Mouse (Mus musculus): ENCODE data around the gene Ptprt. TPM values are rescaled to one million over a fixed set of nuclear protein-coding genes. Genes with fewer than 3 reads are reported as not detected.

Ptprt gene
- polyA plus RNA-seq, 1 experiment from 2014 or later = 7.9 TPM

DNA sequence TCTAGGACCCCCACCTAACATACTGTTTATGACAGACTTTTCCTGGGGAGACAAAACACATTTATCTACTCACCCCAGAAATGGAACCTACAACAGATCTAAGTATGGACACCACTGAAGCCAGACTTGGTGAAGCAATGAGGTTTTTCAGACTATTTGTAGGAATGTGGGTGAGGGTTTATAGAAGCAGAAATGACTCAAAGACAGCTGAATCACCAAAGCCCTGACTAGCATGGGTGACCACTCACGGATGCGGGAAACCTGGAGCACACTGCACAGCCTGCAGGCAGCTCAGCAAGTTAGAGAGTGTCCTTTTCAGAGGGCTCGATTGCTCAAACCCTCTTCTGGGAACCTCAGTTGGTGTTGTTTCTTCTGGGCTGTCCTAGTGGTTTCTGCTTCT, 36.2 kb downstream of the Ptprt start:
- Histone ChIP-seq H3K9me3 (ENCODE audit: control insufficient read depth, low read length) (no peaks in the 10 kb centered on the region), H3K4me3 (replicated peaks; ENCODE audit: low read length) (no peak overlapping the region), H3K27me3 (replicated peaks; ENCODE audit: control insufficient read depth, insufficient read depth, low read length) (no peaks in the 10 kb centered on the region), H3K4me2 (ENCODE audit: low read length) (no peak overlapping the region), H3K36me3 (ENCODE audit: control insufficient read depth, insufficient read depth) (no peaks in the 10 kb centered on the region), H3K9ac (replicated peaks; ENCODE audit: low read depth, low read length) (no peak overlapping the region), H3K4me1 (replicated peaks; ENCODE audit: control insufficient read depth, insufficient read depth, low read length) (no peaks in the 10 kb centered on the region), H3K27ac (ENCODE audit: low read length) (no peak overlapping the region)
- no peak for ATAC-seq
- 95% methylated on average over 3 of the region's 3 CpGs for WGBS

DNA sequence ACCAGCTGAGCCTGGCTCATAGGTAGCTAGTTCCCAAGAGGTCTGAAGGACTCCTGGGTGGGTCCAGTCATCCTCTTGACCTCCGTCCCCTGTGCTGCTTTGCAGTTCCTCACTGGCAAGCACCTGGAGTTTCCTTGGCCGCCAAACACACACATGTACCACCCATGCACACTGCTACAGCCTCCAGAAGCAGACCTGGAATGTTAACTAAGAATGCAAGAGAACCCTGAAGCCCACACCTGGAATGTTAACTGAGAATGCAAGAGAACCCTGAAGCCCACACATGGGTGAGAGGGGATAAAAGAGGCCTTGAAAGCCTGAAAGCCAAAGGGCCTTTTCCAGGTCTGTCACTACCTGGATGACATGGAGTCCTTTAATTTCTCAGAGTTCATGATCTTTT, 46.7 kb downstream of the Ptprt start:
- no peak overlapping the region for H3K4me2 ChIP-seq (ENCODE audit: low read length)
- H3K27ac ChIP-seq (ENCODE audit: low read length) = no peak overlapping the region
- no peaks in the 10 kb centered on the region for H3K4me1 ChIP-seq (replicated peaks; ENCODE audit: control insufficient read depth, insufficient read depth, low read length)
- H3K4me3 ChIP-seq (replicated peaks; ENCODE audit: low read length) = no peak overlapping the region
- 91% methylated on average over 2 of the region's 2 CpGs for WGBS
- no peaks in the 10 kb centered on the region for H3K9me3 ChIP-seq (ENCODE audit: control insufficient read depth, low read length)
- no peak for ATAC-seq
- no peaks in the 10 kb centered on the region for H3K27me3 ChIP-seq (replicated peaks; ENCODE audit: control insufficient read depth, insufficient read depth, low read length)
- no peak overlapping the region for H3K9ac ChIP-seq (replicated peaks; ENCODE audit: low read depth, low read length)
- no peaks in the 10 kb centered on the region for H3K36me3 ChIP-seq (ENCODE audit: control insufficient read depth, insufficient read depth)

DNA sequence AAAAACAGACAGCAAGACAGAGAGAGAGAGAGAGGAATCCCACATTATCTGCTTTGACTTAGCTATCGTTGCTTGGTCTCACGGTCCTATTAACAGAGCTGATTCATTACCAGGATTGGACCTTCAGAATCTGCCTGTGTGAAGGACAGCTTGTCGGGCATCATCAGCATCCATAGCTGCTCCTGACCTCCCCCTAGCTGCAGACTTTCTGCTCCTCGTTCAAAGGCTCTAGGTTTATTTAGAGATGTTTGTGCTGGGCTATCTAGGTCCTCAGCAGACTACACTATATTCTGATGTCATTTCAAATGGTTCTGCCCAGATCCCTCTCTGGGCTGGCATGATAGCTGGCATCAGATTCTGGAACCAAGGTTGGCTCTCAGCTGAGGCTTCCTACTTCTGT, 47.5 kb downstream of the Ptprt start:
- WGBS = 79% methylated on average over 4 of the region's 4 CpGs
- no peak overlapping the region for H3K27ac ChIP-seq (ENCODE audit: low read length)
- H3K9ac ChIP-seq (replicated peaks; ENCODE audit: low read depth, low read length) = no peak overlapping the region
- H3K4me3 ChIP-seq (replicated peaks; ENCODE audit: low read length) = no peak overlapping the region
- no peaks in the 10 kb centered on the region for H3K4me1 ChIP-seq (replicated peaks; ENCODE audit: control insufficient read depth, insufficient read depth, low read length)
- no peak for ATAC-seq
- no peaks in the 10 kb centered on the region for H3K9me3 ChIP-seq (ENCODE audit: control insufficient read depth, low read length)
- H3K36me3 ChIP-seq (ENCODE audit: control insufficient read depth, insufficient read depth) = no peaks in the 10 kb centered on the region
- no peaks in the 10 kb centered on the region for H3K27me3 ChIP-seq (replicated peaks; ENCODE audit: control insufficient read depth, insufficient read depth, low read length)
- H3K4me2 ChIP-seq (ENCODE audit: low read length) = no peak overlapping the region

DNA sequence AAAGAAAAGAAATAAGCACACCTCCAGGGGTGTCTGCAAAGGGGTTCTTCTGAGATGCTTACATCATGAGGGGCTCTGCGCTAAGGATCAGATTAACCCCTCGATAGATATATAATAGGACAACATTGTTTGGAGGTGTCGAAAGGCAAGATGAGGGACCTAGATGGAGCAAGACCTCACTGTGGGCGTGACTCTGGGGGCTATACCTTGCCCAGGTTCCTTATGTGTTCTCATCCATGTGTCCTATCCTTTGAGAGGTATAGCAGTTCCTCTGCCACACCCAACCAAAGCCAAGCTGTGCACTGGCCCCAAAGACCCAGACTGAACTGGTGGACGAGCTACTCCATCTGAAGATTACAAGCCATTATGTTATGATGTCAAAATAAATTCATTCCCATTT, 58.2 kb downstream of the Ptprt start:
- Histone ChIP-seq H3K36me3 (ENCODE audit: control insufficient read depth, insufficient read depth) (no peaks in the 10 kb centered on the region), H3K9me3 (ENCODE audit: control insufficient read depth, low read length) (0 out of 2 replicates have a peak, but pooled peaks cover 3% of the 10 kb centered on the region), H3K9ac (replicated peaks; ENCODE audit: low read depth, low read length) (no peak overlapping the region), H3K27ac (ENCODE audit: low read length) (no peak overlapping the region), H3K4me2 (ENCODE audit: low read length) (no peak overlapping the region), H3K27me3 (replicated peaks; ENCODE audit: control insufficient read depth, insufficient read depth, low read length) (no peaks in the 10 kb centered on the region), H3K4me1 (replicated peaks; ENCODE audit: control insufficient read depth, insufficient read depth, low read length) (no peaks in the 10 kb centered on the region), H3K4me3 (replicated peaks; ENCODE audit: low read length) (no peak overlapping the region)
- WGBS = 93% methylated on average over 5 of the region's 5 CpGs
- no peak for ATAC-seq

DNA sequence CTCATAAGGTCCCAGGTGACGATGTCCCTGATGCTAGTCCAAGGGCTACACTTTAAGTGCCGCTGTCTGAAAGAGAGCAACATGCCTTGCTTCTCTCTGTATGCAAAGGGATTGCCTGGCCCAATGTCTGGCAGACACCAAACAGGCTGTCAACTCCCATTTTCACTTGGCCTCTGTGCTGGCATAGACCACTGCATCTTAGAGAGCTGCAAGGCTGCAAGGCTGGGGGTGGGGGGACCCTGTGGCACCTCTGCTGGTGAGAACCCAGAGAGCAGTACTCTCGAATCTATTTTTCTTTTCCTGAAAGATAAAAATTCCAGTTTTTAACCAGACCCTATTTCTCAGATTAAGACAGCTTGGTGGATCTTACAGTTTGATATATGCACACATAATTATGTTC, 69.6 kb downstream of the Ptprt start:
- H3K36me3 ChIP-seq (ENCODE audit: control insufficient read depth, insufficient read depth) = no peaks in the 10 kb centered on the region
- no peak overlapping the region for H3K27ac ChIP-seq (ENCODE audit: low read length)
- no peak overlapping the region for H3K9ac ChIP-seq (replicated peaks; ENCODE audit: low read depth, low read length)
- no peaks in the 10 kb centered on the region for H3K4me1 ChIP-seq (replicated peaks; ENCODE audit: control insufficient read depth, insufficient read depth, low read length)
- no peaks in the 10 kb centered on the region for H3K27me3 ChIP-seq (replicated peaks; ENCODE audit: control insufficient read depth, insufficient read depth, low read length)
- no peak overlapping the region for H3K4me2 ChIP-seq (ENCODE audit: low read length)
- no peak overlapping the region for H3K4me3 ChIP-seq (replicated peaks; ENCODE audit: low read length)
- H3K9me3 ChIP-seq (ENCODE audit: control insufficient read depth, low read length) = no peaks in the 10 kb centered on the region
- WGBS = 73% methylated on average over 3 of the region's 3 CpGs
- ATAC-seq = no peak

DNA sequence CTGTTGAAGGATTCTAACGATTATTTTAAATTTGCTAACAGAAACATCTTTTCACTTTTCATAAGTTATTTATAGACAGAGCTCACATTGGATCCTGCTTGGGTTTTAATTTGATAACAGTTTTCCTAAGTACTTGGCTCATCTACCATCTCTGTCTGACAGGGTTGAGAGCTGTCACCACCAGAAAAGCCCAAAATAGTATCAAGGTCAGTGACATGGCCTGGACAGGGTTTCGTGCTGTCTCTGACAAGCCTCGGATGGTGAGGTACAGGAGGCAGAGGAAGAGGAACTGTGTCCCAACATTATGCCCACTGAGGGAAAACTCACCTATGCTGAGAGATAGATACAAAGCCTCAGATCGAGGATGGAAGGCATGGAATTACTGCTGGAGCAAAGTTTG, 79.3 kb downstream of the Ptprt start:
- H3K4me1 ChIP-seq (replicated peaks; ENCODE audit: control insufficient read depth, insufficient read depth, low read length) = peaks cover 3% of the 10 kb centered on the region; the same call in 1 of the 2 replicates
- no peak overlapping the region for H3K27ac ChIP-seq (ENCODE audit: low read length)
- no peak overlapping the region for H3K4me2 ChIP-seq (ENCODE audit: low read length)
- 48% methylated on average over 4 of the region's 4 CpGs for WGBS
- ATAC-seq = no peak
- H3K9ac ChIP-seq (replicated peaks; ENCODE audit: low read depth, low read length) = no peak overlapping the region
- H3K27me3 ChIP-seq (replicated peaks; ENCODE audit: control insufficient read depth, insufficient read depth, low read length) = no peaks in the 10 kb centered on the region
- no peaks in the 10 kb centered on the region for H3K9me3 ChIP-seq (ENCODE audit: control insufficient read depth, low read length)
- H3K4me3 ChIP-seq (replicated peaks; ENCODE audit: low read length) = no peak overlapping the region
- H3K36me3 ChIP-seq (ENCODE audit: control insufficient read depth, insufficient read depth) = no peaks in the 10 kb centered on the region

DNA sequence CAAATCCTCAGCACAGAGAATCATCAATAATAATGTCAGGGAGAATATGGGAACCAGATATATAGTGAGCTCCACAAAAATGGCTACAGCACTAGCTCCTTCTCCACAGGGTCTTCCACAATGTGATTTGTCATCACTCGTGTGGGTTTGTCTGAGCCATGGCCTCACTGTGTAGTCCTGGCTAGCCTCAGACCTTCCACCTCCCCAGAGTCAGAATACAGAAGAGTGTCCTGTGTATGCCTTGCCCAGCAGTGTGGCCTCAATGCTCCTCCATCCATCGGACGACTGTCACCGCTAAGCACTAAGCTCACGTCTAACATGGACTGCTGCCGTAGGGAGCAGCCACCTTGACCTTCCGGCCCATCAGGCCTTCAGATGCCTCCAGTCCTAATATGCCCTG, 83.1 kb downstream of the Ptprt start:
- 93% methylated on average over 7 of the region's 7 CpGs for WGBS
- Histone ChIP-seq H3K27me3 (replicated peaks; ENCODE audit: control insufficient read depth, insufficient read depth, low read length) (no peaks in the 10 kb centered on the region), H3K4me1 (replicated peaks; ENCODE audit: control insufficient read depth, insufficient read depth, low read length) (peaks cover 6% of the 10 kb centered on the region; the same call in 1 of the 2 replicates), H3K27ac (ENCODE audit: low read length) (no peak overlapping the region), H3K9ac (replicated peaks; ENCODE audit: low read depth, low read length) (no peak overlapping the region), H3K4me2 (ENCODE audit: low read length) (no peak overlapping the region), H3K4me3 (replicated peaks; ENCODE audit: low read length) (no peak overlapping the region), H3K9me3 (ENCODE audit: control insufficient read depth, low read length) (no peaks in the 10 kb centered on the region), H3K36me3 (ENCODE audit: control insufficient read depth, insufficient read depth) (no peaks in the 10 kb centered on the region)
- no peak for ATAC-seq

DNA sequence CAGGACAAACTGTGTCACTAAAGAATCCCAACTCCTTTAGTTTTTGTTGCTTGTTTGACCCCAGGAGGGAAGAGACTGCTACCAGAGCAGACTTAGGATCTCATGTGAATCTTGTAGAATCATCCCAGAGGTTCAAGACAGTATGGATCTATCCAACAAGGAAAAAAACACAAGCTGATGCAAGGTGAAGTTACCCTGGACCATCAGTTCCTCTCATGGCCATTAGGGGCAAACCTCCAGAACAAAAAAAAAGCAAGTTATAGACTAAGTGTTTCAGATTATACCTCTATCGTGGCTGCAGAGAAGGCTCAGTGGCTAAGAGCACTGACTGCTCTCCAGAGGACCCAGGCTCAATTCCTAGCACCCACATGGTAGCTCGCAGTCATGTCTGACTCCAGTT, 88.1 kb downstream of the Ptprt start:
- Histone ChIP-seq H3K9ac (replicated peaks; ENCODE audit: low read depth, low read length) (no peak overlapping the region), H3K4me1 (replicated peaks; ENCODE audit: control insufficient read depth, insufficient read depth, low read length) (peaks cover 3% of the 10 kb centered on the region; the same call in 1 of the 2 replicates), H3K9me3 (ENCODE audit: control insufficient read depth, low read length) (no peaks in the 10 kb centered on the region), H3K4me2 (ENCODE audit: low read length) (no peak overlapping the region), H3K27ac (ENCODE audit: low read length) (no peak overlapping the region), H3K27me3 (replicated peaks; ENCODE audit: control insufficient read depth, insufficient read depth, low read length) (no peaks in the 10 kb centered on the region), H3K36me3 (ENCODE audit: control insufficient read depth, insufficient read depth) (no peaks in the 10 kb centered on the region), H3K4me3 (replicated peaks; ENCODE audit: low read length) (no peak overlapping the region)
- ATAC-seq = no peak
- whole genome bisulfite sequencing = 72% methylated on average over 2 of the region's 2 CpGs

DNA sequence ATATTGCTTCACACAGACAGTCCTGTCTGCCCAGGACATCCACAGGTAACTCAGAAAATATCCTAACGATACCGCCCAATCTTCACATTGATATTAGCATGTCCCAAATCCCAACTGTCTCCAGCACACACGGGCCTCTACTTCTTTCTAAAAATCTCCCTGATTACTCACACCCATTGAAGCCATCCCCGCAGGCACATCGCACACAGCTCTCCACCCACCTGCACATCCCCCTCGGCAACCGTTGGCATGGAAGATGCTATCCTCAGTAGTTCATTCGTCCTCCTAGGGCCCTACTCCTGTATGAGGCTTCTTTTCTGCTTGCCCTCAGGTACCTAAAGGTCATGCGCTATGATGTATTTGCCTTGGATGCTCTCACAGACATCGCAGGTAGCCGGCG, 89.9 kb downstream of the Ptprt start:
- ATAC-seq = no peak
- no peak overlapping the region for H3K4me3 ChIP-seq (replicated peaks; ENCODE audit: low read length)
- no peak overlapping the region for H3K4me2 ChIP-seq (ENCODE audit: low read length)
- H3K9ac ChIP-seq (replicated peaks; ENCODE audit: low read depth, low read length) = no peak overlapping the region
- no peaks in the 10 kb centered on the region for H3K4me1 ChIP-seq (replicated peaks; ENCODE audit: control insufficient read depth, insufficient read depth, low read length)
- 93% methylated on average over 12 of the region's 12 CpGs for WGBS
- H3K9me3 ChIP-seq (ENCODE audit: control insufficient read depth, low read length) = no peaks in the 10 kb centered on the region
- no peak overlapping the region for H3K27ac ChIP-seq (ENCODE audit: low read length)
- no peaks in the 10 kb centered on the region for H3K27me3 ChIP-seq (replicated peaks; ENCODE audit: control insufficient read depth, insufficient read depth, low read length)
- H3K36me3 ChIP-seq (ENCODE audit: control insufficient read depth, insufficient read depth) = no peaks in the 10 kb centered on the region

DNA sequence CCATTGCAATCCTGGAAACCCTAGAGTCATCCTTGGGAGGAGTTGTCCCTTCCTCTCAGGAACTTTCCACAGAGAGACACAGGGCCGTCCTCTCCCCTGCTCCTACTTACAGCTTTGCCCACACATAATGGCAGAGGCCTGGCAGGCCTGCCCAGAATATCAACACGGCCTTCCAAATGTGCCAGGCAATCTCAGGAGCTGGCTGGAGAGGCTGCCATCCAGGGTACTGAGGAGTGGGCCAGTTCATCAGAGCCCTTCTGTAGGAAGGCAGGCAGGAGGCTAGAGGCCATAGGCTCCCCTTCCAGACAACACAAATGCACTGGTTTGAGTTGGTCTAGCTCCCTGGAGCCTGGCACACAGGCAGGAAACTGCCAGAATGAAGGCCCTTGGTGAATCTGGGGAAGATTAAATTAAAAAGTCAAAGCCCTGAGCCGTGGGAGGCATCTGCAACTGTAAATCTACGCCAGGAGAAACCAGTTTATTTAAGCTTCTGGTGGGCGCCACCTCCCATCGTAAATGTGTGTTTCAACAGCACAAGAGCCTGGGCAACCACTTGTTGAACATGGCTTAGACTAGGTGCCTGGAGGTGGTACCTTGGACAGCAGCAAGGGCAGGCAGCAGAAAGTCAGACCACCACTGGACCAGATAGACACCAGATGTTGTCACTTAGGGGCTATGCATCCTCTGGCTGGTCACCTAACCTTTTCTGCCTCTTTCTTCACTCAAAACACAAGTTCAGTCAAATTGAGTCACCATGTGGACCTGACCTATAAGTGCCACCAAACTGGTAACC, 92.4 kb downstream of the Ptprt start:
- Histone ChIP-seq H3K4me1 (replicated peaks; ENCODE audit: control insufficient read depth, insufficient read depth, low read length) (no peaks in the 10 kb centered on the region), H3K9ac (replicated peaks; ENCODE audit: low read depth, low read length) (no peak overlapping the region), H3K27me3 (replicated peaks; ENCODE audit: control insufficient read depth, insufficient read depth, low read length) (no peaks in the 10 kb centered on the region), H3K4me3 (replicated peaks; ENCODE audit: low read length) (no peak overlapping the region), H3K4me2 (ENCODE audit: low read length) (no peak overlapping the region), H3K27ac (ENCODE audit: low read length) (no peak overlapping the region), H3K36me3 (ENCODE audit: control insufficient read depth, insufficient read depth) (no peaks in the 10 kb centered on the region), H3K9me3 (ENCODE audit: control insufficient read depth, low read length) (no peaks in the 10 kb centered on the region)
- ATAC-seq = no peak
- 81% methylated on average over 6 of the region's 6 CpGs for WGBS

Measured in forebrain, embryonic 16.5 days (tissue).